16 mouse cellular contexts compared by ENCODE assay signal in genomic region chr13:116870221-116870620, GRCm38 (mm10).
DNase-seq lines count a peak whose midpoint lies in the region; TF ChIP-seq lines count a peak whose summit lies in the region.
"Had no signal": no experiment of that assay in that cellular context is flagged by ENCODE, and none has a peak within 500 bp of the region (broad histone marks: within the 10 kb centered on the region; RNA-seq: fewer than 3 reads in every experiment).

No protein-coding gene starts in this region.

- H3K79me2 ChIP-seq in myocyte (ENCODE audit: control insufficient read depth, insufficient read depth) = no peaks in the 10 kb centered on the region

- no peak for TF ChIP-seq POLR2A in myocyte (IDR thresholded peaks at IDR 0.05; ENCODE audit: insufficient read length, low read depth)

- no peaks in the 10 kb centered on the region for H3K27me3 ChIP-seq in myocyte (ENCODE audit: control insufficient read depth, insufficient read depth, insufficient read length)
- H3K27me3 ChIP-seq: CH12.LX, Patski had no signal

- no peak overlapping the region for H3K4me3 ChIP-seq in myocyte

- H3ac ChIP-seq in myocyte (ENCODE audit: control insufficient read depth, insufficient read length) = no peak overlapping the region

- DNase-seq in left cerebral cortex, adult 18-20 months (ENCODE audit: low spot score in 2 of 2) = no peak
- DNase-seq: adrenal gland, adult 2 months; adrenal gland, adult 8-10 months; adrenal gland, postnatal 10 days; adrenal gland, postnatal 14 days; adrenal gland, postnatal 25 days; adrenal gland, postnatal 36 days; B cell, adult 2 months; cerebellum, adult 11 months; cerebellum, adult 11-12 months; cerebellum, adult 18-20 months; cerebellum, adult 2 months had no signal

- peaks cover 6% of the 10 kb centered on the region for H3K36me3 ChIP-seq in myocyte (ENCODE audit: control insufficient read depth, insufficient read depth)
- H3K36me3 ChIP-seq: G1E had no signal

- no peak overlapping the region for H3K4me2 ChIP-seq in myocyte (ENCODE audit: low read depth)

TF ChIP-seq in myocyte, 11 proteins besides CTCF, POLR2A, EP300 and RAD21:
- peak in 2 of 3 experiments; percentile 65 to 75 for TF ChIP-seq MYOD1 (IDR thresholded peaks at IDR 0.05; ENCODE audit: control insufficient read depth in 1 of 3, insufficient read length in 2 of 3, low read depth in 2 of 3)
- TF ChIP-seq MYOG (IDR thresholded peaks at IDR 0.05; ENCODE audit: control insufficient read depth in 1 of 3, insufficient read depth in 1 of 3, insufficient read length in 2 of 3, low read depth in 2 of 3) = peak; percentile 30 to 65 (median 44)
- TF ChIP-seq USF1 (IDR thresholded peaks at IDR 0.05; ENCODE audit: low read depth) = no peak
- TF ChIP-seq TCF12 (IDR thresholded peaks at IDR 0.05; ENCODE audit: insufficient read depth, poor library complexity, severe bottlenecking) = peak; percentile 60
